Mouse (Mus musculus) embryonic facial prominence, embryonic 15.5 days (tissue): Measurements from ENCODE around the gene Gm17535. TPM values are rescaled to one million over a fixed set of nuclear protein-coding genes. Genes with fewer than 3 reads are reported as not detected.
A peak's percentile ranks its signal among the peaks of the same experiment; 100 is the strongest.
"Not testable (repeated sequence)": the region's sequence is repeated elsewhere in the genome, so short reads cannot be mapped to it uniquely, and the experiment has no call there.

Experiments
- ATAC-seq: fragments of 200-750 bp; cut with Nextera tagmentation; 2 replicates; pipeline ENCODE4 v1.8.0; 2017; ENCODE audit warnings: low read depth, moderate TSS enrichment; ENCODE audit not compliant: insufficient number of reproducible peaks, low FRiP score, low TSS enrichment
- H3K27ac ChIP-seq: fragments of 300-500 bp; sonication (generic); replicated peaks from 2 replicates; pipeline ENCODE4 v1.5.1; 2015; ENCODE audit warnings: mild to moderate bottlenecking, inconsistent platforms
- H3K27me3 ChIP-seq: fragments of 300-500 bp; sonication (generic); 2 replicates; pipeline ENCODE4 v1.6.1; 2015; ENCODE audit warnings: inconsistent platforms
- H3K36me3 ChIP-seq: fragments of 300-500 bp; sonication (generic); 2 replicates; pipeline ENCODE4 v1.6.1; 2015; ENCODE audit warnings: mild to moderate bottlenecking, inconsistent platforms
- H3K4me1 ChIP-seq: fragments of 300-500 bp; sonication (generic); 2 replicates; pipeline ENCODE4 v1.6.1; 2015; ENCODE audit warnings: inconsistent platforms
- H3K4me2 ChIP-seq: fragments of 300-500 bp; sonication (generic); replicated peaks from 2 replicates; pipeline ENCODE4 v1.6.1; 2015; ENCODE audit warnings: mild to moderate bottlenecking, inconsistent platforms
- H3K4me3 ChIP-seq: fragments of 300-500 bp; sonication (generic); replicated peaks from 2 replicates; pipeline ENCODE4 v1.5.1; 2015; ENCODE audit warnings: mild to moderate bottlenecking, inconsistent platforms
- H3K9ac ChIP-seq: fragments of 300-500 bp; sonication (generic); 2 replicates; pipeline ENCODE4 v1.6.1; 2015; ENCODE audit warnings: inconsistent platforms
- H3K9me3 ChIP-seq: fragments of 300-500 bp; sonication (generic); replicated peaks from 2 replicates; pipeline ENCODE4 v1.6.1; 2016; ENCODE audit warnings: inconsistent platforms
- WGBS: fragments of 180-500 bp; shearing (Covaris S2); methylation state at CpG from one replicate; pipeline ENCODE4 v1.1.7; 2015; 5-methylcytosine and 5-hydroxymethylcytosine counted together
- microRNA-seq: library from miRNA; unstranded; fragments of <30 nt; microRNA quantifications from one replicate; pipeline ENCODE4, GENCODE M21; 2016; ENCODE audit warnings: borderline number of aligned reads
- polyA plus RNA-seq: library from polyadenylated mRNA; unstranded; fragments of >200 nt; fragmentation: Nextera tagmentation; extraction: Ambion mirVana; gene quantifications from 2 replicates; pipeline ENCODE4 v1.2.1, GENCODE M21; 2015

The Gm17535 gene
- polyA plus RNA-seq, 1 experiment from 2014 or later: not detected

- not testable (repeated sequence) for ATAC-seq, H3K27me3 ChIP-seq, H3K4me3 ChIP-seq, H3K9me3 ChIP-seq, H3K36me3 ChIP-seq, H3K4me2 ChIP-seq, H3K27ac ChIP-seq, H3K9ac ChIP-seq, H3K4me1 ChIP-seq
- WGBS: 73% methylated on average over 5 of the region's 5 CpGs
Observed at GRCm38 (mm10) chr9:3026136-3026535, 8.3 kb upstream of the Gm17535 start.

DNA sequence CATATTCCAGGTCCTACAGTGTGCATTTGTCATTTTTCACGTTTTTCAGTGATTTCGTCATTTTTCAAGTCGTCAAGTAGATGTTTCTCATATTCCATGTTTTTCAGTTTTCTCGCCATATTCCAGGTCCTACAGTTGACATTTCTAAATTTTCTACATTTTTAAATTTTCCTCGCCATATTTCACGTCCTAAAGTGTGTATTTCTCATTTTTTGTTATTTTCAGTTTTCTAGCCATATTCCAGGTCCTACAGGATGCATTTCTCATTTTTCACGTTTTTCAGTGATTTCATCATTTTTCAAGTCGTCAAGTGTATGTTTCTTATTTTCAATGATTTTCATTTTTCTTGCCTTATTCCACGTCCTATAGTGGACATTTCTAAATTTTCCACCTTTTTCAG, 7.7 kb upstream of the Gm17535 start:
- not testable (repeated sequence) for H3K4me2 ChIP-seq, H3K27me3 ChIP-seq, H3K9ac ChIP-seq, ATAC-seq, H3K4me3 ChIP-seq, H3K36me3 ChIP-seq, H3K9me3 ChIP-seq, H3K4me1 ChIP-seq, H3K27ac ChIP-seq
- 67% methylated on average over 9 of the region's 9 CpGs for WGBS

- H3K27ac ChIP-seq, H3K4me3 ChIP-seq, H3K4me2 ChIP-seq, H3K36me3 ChIP-seq, H3K4me1 ChIP-seq, H3K9ac ChIP-seq, H3K27me3 ChIP-seq, H3K9me3 ChIP-seq: not testable (repeated sequence)
- ATAC-seq: 0 out of 2 replicates have a peak, but pooled peaks have one; percentile 1
- 69% methylated on average over 9 of the region's 9 CpGs for WGBS
Observed at GRCm38 (mm10) chr9:3027200-3027599, 7.2 kb upstream of the Gm17535 start.

- H3K27me3 ChIP-seq, H3K4me1 ChIP-seq, H3K36me3 ChIP-seq, H3K4me2 ChIP-seq, ATAC-seq, H3K9ac ChIP-seq, H3K4me3 ChIP-seq, H3K27ac ChIP-seq, H3K9me3 ChIP-seq: not testable (repeated sequence)
- WGBS: 64% methylated on average over 14 of the region's 16 CpGs
Observed at GRCm38 (mm10) chr9:3029276-3030000, 5.0 kb upstream of the Gm17535 start.

DNA sequence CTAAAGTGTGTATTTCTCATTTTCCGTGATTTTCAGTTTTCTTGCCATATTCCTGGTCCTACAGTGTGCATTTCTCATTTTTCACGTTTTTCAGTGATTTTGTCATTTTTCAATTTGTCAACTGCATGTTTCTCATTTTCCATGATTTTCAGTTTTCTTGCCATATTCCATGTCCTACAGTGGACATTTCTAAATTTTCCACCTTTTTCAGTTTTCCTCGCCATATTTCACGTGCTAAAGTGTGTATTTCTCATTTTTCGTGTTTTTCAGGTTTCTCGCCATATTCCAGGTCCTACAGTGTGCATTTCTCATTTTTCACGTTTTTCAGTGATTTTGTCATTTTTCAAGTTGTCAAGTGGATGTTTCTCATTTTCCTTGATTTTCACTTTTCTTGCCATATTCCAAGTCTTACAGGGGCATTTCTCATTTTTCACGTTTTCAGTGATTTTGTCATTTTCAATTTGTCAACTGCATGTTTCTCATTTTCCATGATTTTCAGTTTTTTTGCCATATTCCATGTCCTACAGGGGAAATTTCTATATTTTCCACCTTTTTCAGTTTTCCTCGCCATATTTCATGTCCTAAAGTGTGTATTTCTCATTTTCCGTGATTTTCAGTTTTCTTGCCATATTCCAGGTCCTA, 3.6 kb upstream of the Gm17535 start:
- not testable (repeated sequence) for H3K4me3 ChIP-seq, H3K9me3 ChIP-seq, H3K27ac ChIP-seq, H3K4me1 ChIP-seq, H3K9ac ChIP-seq, H3K4me2 ChIP-seq, H3K36me3 ChIP-seq, H3K27me3 ChIP-seq
- 80% methylated on average over 4 of the region's 10 CpGs for WGBS
- peak; percentile 58; the same call in 1 of the 2 replicates for ATAC-seq

GRCm38 (mm10) chr9:3036577-3036976, 2.2 kb downstream of the Gm17535 start, which contains the start of gene Gm10715:
Gm10715 (plus strand) TSS chr9:3036877.
- not testable (repeated sequence) for H3K4me3 ChIP-seq, H3K9ac ChIP-seq, H3K27ac ChIP-seq, H3K36me3 ChIP-seq, ATAC-seq, H3K4me1 ChIP-seq, H3K9me3 ChIP-seq, H3K4me2 ChIP-seq, H3K27me3 ChIP-seq
- WGBS: 75% methylated on average over 8 of the region's 8 CpGs

- not testable (repeated sequence) for H3K9ac ChIP-seq, H3K4me3 ChIP-seq, H3K9me3 ChIP-seq, H3K27me3 ChIP-seq, H3K27ac ChIP-seq, ATAC-seq, H3K4me1 ChIP-seq, H3K36me3 ChIP-seq, H3K4me2 ChIP-seq
- WGBS: 63% methylated on average over 4 of the region's 4 CpGs
Observed at GRCm38 (mm10) chr9:3038161-3038560, 3.8 kb downstream of the Gm17535 start.

Small RNA genes lying within 50 kb of the gene (microRNA-seq; reads per million reads assigned to microRNA genes)
- gene Mir101c: not detected

Other genes with a start within 250 kb of the Gm17535 start
- not detected in 2 replicates for gene Gm10722, start 33.7 kb upstream of the Gm17535 start, polyA plus RNA-seq
- not detected in 2 replicates for gene Gm11168, start 31.3 kb upstream of the Gm17535 start, polyA plus RNA-seq
- not detected in 2 replicates for gene Gm10721, start 21.5 kb upstream of the Gm17535 start, polyA plus RNA-seq
- gene Gm10720, start 18.9 kb upstream of the Gm17535 start, polyA plus RNA-seq: not detected in 2 replicates
- gene Gm10719, start 17.2 kb upstream of the Gm17535 start, polyA plus RNA-seq: not detected in 2 replicates
- 0.47 TPM in 1 of 2 replicates, not detected in the other for gene Gm10718, start 11.1 kb upstream of the Gm17535 start, polyA plus RNA-seq
- gene Gm10717, start 9.2 kb upstream of the Gm17535 start, polyA plus RNA-seq: not detected in 2 replicates
- gene Gm10715, start 2.3 kb downstream of the Gm17535 start, polyA plus RNA-seq: not detected in 2 replicates